Mouse (Mus musculus) C2C12 (cell line): Measurements from ENCODE around the gene Wnt11. TPM values are rescaled to one million over a fixed set of nuclear protein-coding genes. Genes with fewer than 3 reads are reported as not detected.
A peak's percentile ranks its signal among the peaks of the same experiment; 100 is the strongest.

Experiments
- H3K27me3 ChIP-seq: one replicate; pipeline ENCODE4 v1.6.1; 2011; ENCODE audit not compliant: control insufficient read depth, insufficient read depth, insufficient read length
- H3K36me3 ChIP-seq: one replicate; pipeline ENCODE4 v1.6.1; 2011; ENCODE audit not compliant: control insufficient read depth, insufficient read depth
- H3K4me3 ChIP-seq: one replicate; pipeline ENCODE4 v1.5.1; 2011; ENCODE audit warnings: mild to moderate bottlenecking, control low read depth; ENCODE audit not compliant: poor library complexity, insufficient read depth, severe bottlenecking
- H3K79me2 ChIP-seq: one replicate; pipeline ENCODE4 v1.6.1; 2011; ENCODE audit not compliant: control insufficient read depth, insufficient read depth
- H3K79me3 ChIP-seq: one replicate; pipeline ENCODE4 v1.6.1; 2011; ENCODE audit warnings: low read depth, control low read depth
- H3ac ChIP-seq: one replicate; pipeline ENCODE3; 2011; ENCODE audit warnings: low read depth; ENCODE audit not compliant: control insufficient read depth, insufficient read length
- CEBPB ChIP-seq: IDR thresholded peaks from one replicate; pipeline ENCODE4 v1.6.1; 2011; ENCODE audit warnings: low read depth, mild to moderate bottlenecking, control low read depth, moderate library complexity
- CTCF ChIP-seq: IDR thresholded peaks from one replicate; pipeline ENCODE4 v1.5.1; 2011; ENCODE audit not compliant: control insufficient read depth, insufficient read depth, insufficient read length
- FOSL1 ChIP-seq: IDR thresholded peaks from one replicate; pipeline ENCODE4 v1.8.0; 2011; ENCODE audit warnings: mild to moderate bottlenecking, low read length; ENCODE audit not compliant: poor library complexity, insufficient read depth, severe bottlenecking
- MAX ChIP-seq: IDR thresholded peaks from one replicate; pipeline ENCODE4 v1.6.1; 2011; ENCODE audit warnings: mild to moderate bottlenecking, control low read depth
- MYOD1 ChIP-seq: IDR thresholded peaks from one replicate; pipeline ENCODE4 v1.6.1; 2011; ENCODE audit warnings: low read depth; ENCODE audit not compliant: control insufficient read depth, insufficient read length
- MYOG ChIP-seq: IDR thresholded peaks from one replicate; pipeline ENCODE4 v1.6.1; 2011; ENCODE audit not compliant: control insufficient read depth, insufficient read length; ENCODE audit errors: extremely low read depth
- USF1 ChIP-seq: IDR thresholded peaks from one replicate; pipeline ENCODE4 v1.6.1; 2011; ENCODE audit warnings: low read depth, mild to moderate bottlenecking, control low read depth, moderate library complexity
- polyA plus RNA-seq: library from polyadenylated mRNA; unstranded; fragments of >200 nt; fragmentation: generic; extraction: Trizol; gene quantifications from one replicate; pipeline ENCODE4 v1.2.1, GENCODE M21; 2012; ENCODE audit warnings: missing spikeins

Gene Wnt11
- polyA plus RNA-seq, 1 experiment, result 0.44 TPM

GRCm38 (mm10) chr7:98836646-98837045, 1.7 kb downstream of the Wnt11 start:
- Histone ChIP-seq H3ac (no peak overlapping the region), H3K36me3 (no peaks in the 10 kb centered on the region), H3K79me3 (no peaks in the 10 kb centered on the region), H3K79me2 (no peaks in the 10 kb centered on the region), H3K4me3 (no peak overlapping the region), H3K27me3 (peaks cover 45% of the 10 kb centered on the region)
- TF ChIP-seq MYOG, result no peak
- peak; percentile 77 for TF ChIP-seq CTCF

GRCm38 (mm10) chr7:98837901-98838300, 3.0 kb downstream of the Wnt11 start:
- Histone ChIP-seq H3K79me2 (no peaks in the 10 kb centered on the region), H3K79me3 (no peaks in the 10 kb centered on the region)
- TF ChIP-seq MYOD1, result no peak
- TF ChIP-seq CTCF, result peak; percentile 63

GRCm38 (mm10) chr7:98838729-98839141, 3.8 kb downstream of the Wnt11 start:
- H3K4me3 ChIP-seq, result no peak overlapping the region

More at GRCm38 (mm10) chr7:98837901-98838300, 3.0 kb downstream of the Wnt11 start:
- H3K4me3 ChIP-seq, result no peak overlapping the region
- H3K36me3 ChIP-seq, result no peaks in the 10 kb centered on the region
- H3ac ChIP-seq, result no peak overlapping the region
- peaks cover 33% of the 10 kb centered on the region for H3K27me3 ChIP-seq

GRCm38 (mm10) chr7:98839312-98839711, 4.4 kb downstream of the Wnt11 start:
- no peak overlapping the region for H3K4me3 ChIP-seq
- peaks cover 33% of the 10 kb centered on the region for H3K27me3 ChIP-seq
- H3ac ChIP-seq, result no peak overlapping the region
- no peaks in the 10 kb centered on the region for H3K36me3 ChIP-seq
- H3K79me2 ChIP-seq, result no peaks in the 10 kb centered on the region
- H3K79me3 ChIP-seq, result no peaks in the 10 kb centered on the region
- TF ChIP-seq CEBPB (no peak), MYOD1 (no peak), USF1 (no peak), CTCF (no peak), MYOG (no peak), FOSL1 (no peak), MAX (no peak)

More at GRCm38 (mm10) chr7:98838729-98839141, 3.8 kb downstream of the Wnt11 start:
- no peak for TF ChIP-seq USF1
- peak; percentile 76 for TF ChIP-seq CTCF
- no peaks in the 10 kb centered on the region for H3K79me3 ChIP-seq
- H3K36me3 ChIP-seq, result no peaks in the 10 kb centered on the region
- H3K79me2 ChIP-seq, result no peaks in the 10 kb centered on the region
- H3ac ChIP-seq, result peak overlapping the region; percentile 10
- H3K27me3 ChIP-seq, result peaks cover 36% of the 10 kb centered on the region

GRCm38 (mm10) chr7:98840771-98841170, 5.9 kb downstream of the Wnt11 start:
- no peak for TF ChIP-seq MYOG
- no peak for TF ChIP-seq MAX
- TF ChIP-seq FOSL1, result no peak
- no peak for TF ChIP-seq CTCF
- no peak for TF ChIP-seq USF1
- H3K4me3 ChIP-seq, result no peak overlapping the region
- peaks cover 19% of the 10 kb centered on the region for H3K27me3 ChIP-seq
- H3ac ChIP-seq, result no peak overlapping the region
- H3K79me2 ChIP-seq, result no peaks in the 10 kb centered on the region
- no peaks in the 10 kb centered on the region for H3K79me3 ChIP-seq
- no peaks in the 10 kb centered on the region for H3K36me3 ChIP-seq

GRCm38 (mm10) chr7:98841802-98842201, 6.9 kb downstream of the Wnt11 start:
- no peaks in the 10 kb centered on the region for H3K79me3 ChIP-seq
- no peaks in the 10 kb centered on the region for H3K79me2 ChIP-seq
- H3K27me3 ChIP-seq, result peaks cover 16% of the 10 kb centered on the region
- H3K36me3 ChIP-seq, result no peaks in the 10 kb centered on the region
- no peak overlapping the region for H3ac ChIP-seq
- no peak overlapping the region for H3K4me3 ChIP-seq
- TF ChIP-seq MYOD1, result no peak
- no peak for TF ChIP-seq MAX
- no peak for TF ChIP-seq CEBPB
- TF ChIP-seq FOSL1, result no peak
- no peak for TF ChIP-seq CTCF
- TF ChIP-seq USF1, result no peak
- no peak for TF ChIP-seq MYOG
